Mouse (Mus musculus) gastrocnemius, postnatal 10 days (tissue): ENCODE measurements around the gene Nprl2. TPM values are rescaled to one million over a fixed set of nuclear protein-coding genes. Genes with fewer than 3 reads are reported as not detected.
"Not testable (repeated sequence)": the region's sequence is repeated elsewhere in the genome, so short reads cannot be mapped to it uniquely, and the experiment has no call there.

Experiments used
- DNase-seq: peaks from one replicate; pipeline ENCODE4 v3.0.0; 2021; ENCODE audit warnings: mixed read lengths
- total RNA-seq, 2 experiments: library from RNA; stranded (reverse); gene quantifications; 2 replicates each; pipeline ENCODE4 v1.2.3; 2021

Gene Nprl2
- total RNA-seq, 2 experiments from 2014 or later, result 7.3 to 8.0 TPM

- DNase-seq, result peak; percentile 38
These were observed 11.7 kb downstream of the Nprl2 start for GRCm38 (mm10) chr9:107553541-107554318.

- DNase-seq, result peak; percentile 93
These were observed 12.3 kb downstream of the Nprl2 start for GRCm38 (mm10) chr9:107554319-107554825.

DNA sequence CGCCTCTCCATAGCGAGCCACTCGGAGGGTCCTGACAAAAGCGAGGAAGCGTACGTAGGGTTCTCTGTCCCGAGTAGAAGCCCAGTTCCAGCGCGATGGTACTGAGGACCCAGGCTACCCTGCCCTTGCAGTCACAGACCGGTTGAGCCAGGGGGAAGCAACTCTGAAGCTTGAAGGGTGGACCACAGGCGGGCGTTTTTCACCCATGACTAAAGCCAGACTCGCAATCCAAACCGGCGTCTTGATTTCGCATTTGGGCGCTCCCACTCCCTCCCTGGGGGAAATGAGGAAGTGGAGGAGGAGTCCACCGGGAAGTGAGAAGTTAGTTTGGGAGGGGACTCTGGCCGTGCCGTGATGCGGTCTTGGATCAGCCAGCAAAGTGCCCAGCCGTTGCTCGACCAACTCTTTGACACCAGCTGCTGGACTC is 13.0 kb downstream of the Nprl2 start:
- DNase-seq, result peak; percentile 48

DNA sequence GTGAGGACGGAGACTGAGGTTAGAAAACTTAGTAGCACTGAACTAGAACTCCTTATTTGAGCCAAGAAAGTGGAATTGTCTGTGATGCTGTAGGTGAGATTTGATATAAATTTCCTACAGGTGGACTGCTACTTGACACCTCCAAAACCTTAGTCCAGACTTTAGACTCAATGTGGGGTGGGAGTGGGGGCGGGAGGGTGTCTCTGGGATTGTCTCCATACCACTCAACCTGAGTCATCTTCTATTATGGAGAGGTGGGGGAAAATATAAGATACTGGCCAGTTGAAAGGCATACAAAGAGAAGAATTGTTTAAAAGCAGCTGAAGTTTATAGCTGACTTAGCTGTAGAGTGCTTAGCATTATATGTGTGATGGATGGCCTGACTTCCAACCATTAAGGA is 13.7 kb downstream of the Nprl2 start:
- DNase-seq, result no peak

DNA sequence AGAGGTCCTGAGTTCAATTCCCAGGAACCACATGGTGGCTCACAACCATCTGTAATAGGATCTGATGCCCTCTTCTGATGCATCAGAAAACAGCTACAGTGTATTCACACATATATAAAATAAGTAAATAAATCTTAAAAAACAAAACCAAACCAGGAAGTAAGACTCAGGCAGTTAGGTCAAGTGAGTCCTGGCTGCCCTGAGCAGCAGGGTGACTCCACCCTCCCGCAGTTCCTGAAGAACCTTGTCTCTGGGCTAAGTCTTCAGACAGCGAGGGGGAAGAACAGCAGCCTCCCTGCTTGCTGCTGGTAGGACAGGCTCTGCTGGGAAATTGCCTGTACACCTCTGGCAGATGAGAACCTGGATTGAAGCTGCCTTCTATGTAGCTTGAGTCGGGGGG is 14.3 kb downstream of the Nprl2 start:
- no peak for DNase-seq

GRCm38 (mm10) chr9:107563029-107563581 is 21.1 kb downstream of the Nprl2 start, which contains the start of gene Tusc2:
Gene Tusc2 (plus strand): TSS chr9:107563255.
- DNase-seq, result peak; percentile 87

DNA sequence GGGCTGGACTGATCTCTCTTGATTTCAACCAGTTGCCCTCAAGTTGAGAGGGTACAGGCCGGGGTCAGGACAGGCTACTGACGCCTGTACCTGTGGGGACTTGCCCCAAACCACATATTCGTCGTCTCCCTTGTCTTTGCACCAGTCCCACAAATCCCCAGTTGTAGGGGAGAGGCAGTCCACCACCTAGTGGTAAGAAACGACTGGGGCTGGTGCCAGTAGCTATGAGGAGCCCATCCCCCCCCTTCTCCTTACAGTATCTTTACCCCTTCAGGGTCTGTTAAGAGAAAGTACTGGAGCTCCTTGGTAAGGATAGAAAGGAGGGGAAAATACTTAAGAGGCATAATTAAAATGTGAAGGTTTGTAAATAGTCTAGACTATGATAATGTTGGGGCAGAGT is 23.5 kb downstream of the Nprl2 start:
- not testable (repeated sequence) for DNase-seq

DNA sequence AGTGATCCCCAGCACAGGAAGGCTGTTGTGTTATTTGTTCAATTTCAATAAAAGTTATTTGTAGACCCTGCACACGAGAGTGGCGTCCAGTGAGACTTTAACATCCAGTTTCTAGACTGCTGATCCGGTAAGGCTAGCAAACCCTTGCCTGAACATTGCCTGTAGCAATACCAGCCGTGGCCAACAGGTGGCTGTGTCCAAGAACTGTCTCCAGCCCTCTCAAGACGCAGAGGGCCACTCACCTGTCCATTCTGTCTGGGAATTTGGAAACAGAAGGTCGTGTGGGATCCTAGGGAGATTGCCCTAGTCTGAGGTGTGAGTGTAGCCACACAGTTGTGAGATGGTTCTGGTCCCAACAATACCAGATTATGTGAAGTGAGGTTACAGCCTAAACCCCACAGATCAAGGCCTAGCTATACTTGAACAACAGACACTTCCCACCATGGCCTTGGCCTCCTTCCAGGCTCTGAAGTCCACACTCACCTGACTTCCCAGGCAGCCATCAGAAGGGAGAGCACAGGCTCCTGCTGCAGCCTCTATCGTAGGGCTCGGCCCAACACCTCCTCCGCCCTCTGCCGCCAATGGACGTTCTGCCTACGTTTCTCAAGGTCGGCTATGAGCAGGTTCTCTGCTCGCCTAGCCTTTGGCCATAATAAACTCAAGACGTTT is 24.1 kb downstream of the Nprl2 start:
- DNase-seq, result peak; percentile 86

- DNase-seq, result no peak
These were observed 24.8 kb downstream of the Nprl2 start for GRCm38 (mm10) chr9:107566855-107567254.

DNA sequence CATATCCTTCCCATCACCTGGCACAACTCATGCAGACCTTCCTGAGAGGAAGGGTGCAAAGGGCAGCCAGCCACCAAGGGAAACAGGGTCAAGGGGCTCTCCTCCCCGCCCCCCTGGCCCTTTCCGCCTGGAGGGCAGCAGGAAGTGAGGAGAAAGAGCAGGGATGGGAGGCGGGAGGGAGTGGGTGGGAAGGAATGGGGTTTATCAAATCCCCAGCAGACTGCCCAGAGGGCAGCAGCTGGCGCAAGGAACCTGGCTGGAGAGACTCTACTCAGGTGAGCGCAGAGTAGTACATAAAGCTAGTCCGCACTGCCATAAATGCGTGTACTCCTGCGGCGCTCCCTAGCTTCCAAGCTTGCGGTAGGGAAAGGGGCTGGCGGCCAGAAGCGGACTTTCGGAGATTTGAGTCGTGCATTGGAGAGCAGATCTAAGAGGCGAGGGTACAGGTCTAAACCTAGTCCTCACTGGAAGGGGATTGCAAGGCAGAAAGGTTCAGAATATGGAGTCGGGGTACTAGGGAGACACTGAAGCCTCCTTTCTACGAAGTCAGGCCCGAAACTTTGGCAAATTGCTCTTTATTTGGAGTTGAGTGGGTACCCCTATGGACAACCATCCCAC is 25.8 kb downstream of the Nprl2 start, which contains the start of gene Hyal2:
TSS of gene Hyal2 (plus strand) at position 244 of the 618 bp plus-strand sequence.
- DNase-seq, result no peak

DNA sequence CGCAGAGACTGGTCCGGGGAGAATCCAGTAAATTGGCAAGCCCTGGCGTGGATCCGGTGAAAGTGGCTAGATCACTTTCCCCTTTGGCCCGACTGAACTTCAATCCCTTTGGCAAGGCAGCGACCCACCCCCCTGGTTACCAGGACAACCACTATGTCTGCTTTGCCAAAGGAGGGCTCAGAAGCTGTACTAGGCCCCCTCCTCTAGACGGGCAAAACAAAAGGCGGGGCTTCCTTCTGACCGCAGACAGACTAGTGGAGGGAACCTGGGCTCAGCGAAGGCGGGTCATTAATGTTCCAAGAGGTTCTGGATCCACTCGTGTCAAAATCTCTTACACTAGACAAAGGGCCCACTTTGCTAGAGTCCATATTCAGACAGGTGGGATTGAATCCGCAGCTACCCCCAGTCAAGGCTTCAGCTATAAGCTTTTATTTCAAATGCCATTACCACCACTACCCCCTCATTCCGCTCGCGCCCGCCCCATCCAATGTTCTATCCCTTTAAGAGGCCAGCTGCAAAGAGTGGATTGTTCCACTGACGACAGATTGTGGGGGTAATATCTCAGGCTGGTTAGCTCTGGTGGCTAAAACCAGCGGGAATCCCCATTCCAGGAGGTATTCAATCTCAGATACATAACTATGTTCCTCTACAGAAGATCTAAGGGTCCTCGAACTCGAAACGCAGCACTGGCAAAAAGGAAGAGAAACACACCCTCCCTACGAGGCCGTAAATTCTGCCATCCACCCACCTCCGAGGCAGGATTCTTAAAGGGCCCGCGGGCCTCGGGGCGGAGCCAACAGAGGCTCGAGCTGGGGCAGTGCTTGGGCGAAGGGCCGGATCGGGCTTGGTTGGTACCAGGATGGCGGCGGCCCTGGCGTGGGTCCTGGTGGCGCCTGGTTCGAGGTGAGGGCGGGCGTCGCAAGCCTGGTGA is 26.6 kb downstream of the Nprl2 start:
- peak; percentile 80 for DNase-seq

- DNase-seq, result peak; percentile 37
These were observed 27.2 kb downstream of the Nprl2 start for GRCm38 (mm10) chr9:107569270-107569669.

DNA sequence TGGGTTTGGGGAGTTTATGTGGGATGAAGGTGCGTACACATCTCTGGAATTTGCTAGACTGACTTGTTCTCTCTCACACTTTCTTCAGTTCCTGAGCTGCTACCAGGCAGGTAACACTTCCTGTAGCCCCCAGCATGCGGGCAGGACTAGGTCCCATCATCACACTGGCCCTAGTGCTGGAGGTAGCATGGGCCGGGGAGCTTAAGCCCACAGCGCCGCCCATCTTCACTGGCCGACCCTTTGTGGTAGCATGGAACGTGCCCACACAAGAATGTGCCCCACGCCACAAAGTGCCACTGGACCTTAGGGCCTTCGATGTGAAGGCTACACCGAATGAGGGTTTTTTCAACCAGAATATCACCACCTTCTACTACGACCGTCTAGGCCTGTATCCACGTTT is 28.0 kb downstream of the Nprl2 start:
- DNase-seq, result no peak

DNA sequence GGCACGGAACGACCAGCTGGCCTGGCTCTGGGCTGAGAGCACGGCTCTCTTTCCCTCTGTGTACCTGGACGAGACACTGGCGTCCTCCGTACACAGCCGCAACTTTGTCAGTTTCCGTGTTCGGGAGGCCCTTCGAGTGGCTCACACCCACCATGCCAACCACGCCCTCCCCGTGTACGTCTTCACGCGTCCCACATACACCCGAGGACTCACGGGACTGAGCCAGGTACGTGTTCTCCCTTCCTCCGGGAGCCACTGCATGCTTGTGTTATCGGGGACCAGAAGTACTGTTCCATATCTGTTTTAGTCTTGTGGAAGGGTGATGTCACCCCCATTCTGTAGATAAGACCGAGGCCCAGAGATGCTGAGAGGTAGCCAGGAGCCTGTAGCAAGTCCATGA is 28.8 kb downstream of the Nprl2 start:
- no peak for DNase-seq

DNA sequence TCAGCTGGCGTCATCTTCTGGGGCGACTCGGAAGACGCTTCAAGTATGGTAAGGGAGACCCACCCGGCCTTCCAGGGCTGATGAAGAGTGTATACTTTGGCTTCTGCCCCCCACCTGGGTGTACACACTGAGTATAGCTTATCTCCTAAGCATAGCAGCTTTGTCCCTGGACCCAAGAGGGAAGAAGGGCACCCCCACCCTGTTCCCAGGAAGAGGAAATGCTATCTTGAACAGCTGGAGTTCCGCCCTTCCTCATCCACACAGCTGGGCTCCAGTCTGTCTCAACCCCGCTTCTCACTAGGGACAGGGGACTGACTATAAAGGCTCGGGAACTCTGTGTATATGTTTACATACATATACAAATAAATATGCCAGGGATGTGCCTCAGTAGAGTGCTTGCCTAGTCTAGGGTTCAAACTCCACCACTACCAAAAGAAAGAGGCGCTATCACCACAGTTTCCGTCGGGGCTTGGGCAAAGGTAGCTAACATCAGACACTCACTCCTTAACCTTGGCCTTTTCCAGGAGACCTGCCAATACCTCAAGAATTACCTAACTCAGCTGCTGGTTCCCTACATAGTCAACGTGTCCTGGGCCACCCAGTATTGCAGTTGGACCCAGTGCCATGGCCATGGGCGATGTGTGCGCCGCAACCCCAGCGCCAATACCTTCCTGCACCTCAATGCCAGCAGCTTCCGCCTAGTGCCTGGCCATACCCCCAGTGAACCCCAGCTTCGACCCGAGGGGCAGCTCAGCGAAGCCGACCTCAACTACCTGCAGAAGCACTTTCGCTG is 29.7 kb downstream of the Nprl2 start:
- DNase-seq, result no peak

GRCm38 (mm10) chr9:107572327-107572662 is 30.3 kb downstream of the Nprl2 start:
- no peak for DNase-seq

DNA sequence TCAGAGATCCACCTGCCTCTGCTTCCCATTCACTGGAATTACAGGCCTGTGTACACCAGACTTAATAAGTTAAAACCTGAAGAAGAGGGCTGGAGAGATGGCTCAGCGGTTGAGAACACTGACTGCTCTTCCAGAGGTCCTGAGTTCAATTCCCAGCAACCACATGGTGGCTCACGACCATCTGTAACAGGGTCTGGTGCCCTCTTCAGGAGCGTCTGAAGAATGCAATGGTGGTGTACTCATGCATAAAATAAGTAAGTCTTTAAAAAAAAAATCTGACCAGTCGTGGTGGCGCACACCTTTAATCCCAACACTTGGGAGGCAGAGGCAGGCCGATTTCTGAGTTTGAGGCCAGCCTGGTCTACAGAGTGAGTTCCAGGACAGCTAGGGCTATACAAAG is 31.7 kb downstream of the Nprl2 start:
- not testable (repeated sequence) for DNase-seq

- no peak for DNase-seq
These were observed 33.7 kb downstream of the Nprl2 start for GRCm38 (mm10) chr9:107575579-107576356.

DNA sequence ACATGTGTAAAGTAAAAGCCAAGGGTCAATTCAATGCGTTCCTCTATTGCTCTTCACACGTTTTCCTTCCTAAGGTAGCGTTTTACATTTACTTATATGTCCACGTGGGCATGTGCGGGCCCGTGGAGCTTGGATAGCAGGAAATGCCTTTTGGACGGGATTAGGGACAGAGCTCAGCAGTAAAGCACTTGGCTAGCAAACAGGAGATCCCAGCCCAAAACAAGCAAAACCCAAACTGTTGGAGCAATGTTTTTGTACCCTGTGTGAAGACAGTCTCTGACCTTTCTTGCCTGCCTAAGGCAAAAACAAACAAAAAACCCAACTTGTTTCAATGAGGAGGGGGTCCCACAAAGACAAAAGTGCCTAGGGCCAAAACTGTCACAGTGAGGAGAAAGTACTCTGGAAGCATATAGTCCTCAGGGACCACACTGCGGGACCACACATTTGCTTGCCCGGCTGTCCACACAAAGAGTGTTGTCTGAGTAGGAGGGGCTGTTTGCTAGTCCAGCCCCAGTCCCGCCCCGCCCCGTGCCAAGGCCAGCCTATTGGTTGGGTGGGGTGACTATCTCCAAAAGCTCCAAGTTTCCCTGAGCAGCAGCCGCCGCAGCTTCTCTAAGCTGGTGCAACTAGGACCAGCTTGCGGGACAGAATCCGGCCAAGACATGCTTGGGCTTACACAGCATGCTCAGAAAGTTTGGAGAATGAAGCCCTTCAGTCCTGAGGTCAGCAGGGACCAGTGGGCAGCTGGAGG is 34.5 kb downstream of the Nprl2 start, which contains the start of gene Hyal1:
TSS of gene Hyal1 (plus strand) at position 571 of the 751 bp plus-strand sequence.
- peak; percentile 86 for DNase-seq
